Mouse (Mus musculus) embryonic facial prominence, embryonic 15.5 days (tissue): ENCODE data around the gene Gm5737. TPM values are rescaled to one million over a fixed set of nuclear protein-coding genes. Genes with fewer than 3 reads are reported as not detected.
A peak's percentile ranks its signal among the peaks of the same experiment; 100 is the strongest.

ENCODE experiments used
- ATAC-seq: fragments of 200-750 bp; cut with Nextera tagmentation; 2 replicates; pipeline ENCODE4 v1.8.0; 2017; ENCODE audit warnings: low read depth, moderate TSS enrichment; ENCODE audit not compliant: insufficient number of reproducible peaks, low FRiP score, low TSS enrichment
- H3K27ac ChIP-seq: fragments of 300-500 bp; sonication (generic); replicated peaks from 2 replicates; pipeline ENCODE4 v1.5.1; 2015; ENCODE audit warnings: mild to moderate bottlenecking, inconsistent platforms
- H3K27me3 ChIP-seq: fragments of 300-500 bp; sonication (generic); 2 replicates; pipeline ENCODE4 v1.6.1; 2015; ENCODE audit warnings: inconsistent platforms
- H3K36me3 ChIP-seq: fragments of 300-500 bp; sonication (generic); 2 replicates; pipeline ENCODE4 v1.6.1; 2015; ENCODE audit warnings: mild to moderate bottlenecking, inconsistent platforms
- H3K4me1 ChIP-seq: fragments of 300-500 bp; sonication (generic); 2 replicates; pipeline ENCODE4 v1.6.1; 2015; ENCODE audit warnings: inconsistent platforms
- H3K4me2 ChIP-seq: fragments of 300-500 bp; sonication (generic); replicated peaks from 2 replicates; pipeline ENCODE4 v1.6.1; 2015; ENCODE audit warnings: mild to moderate bottlenecking, inconsistent platforms
- H3K4me3 ChIP-seq: fragments of 300-500 bp; sonication (generic); replicated peaks from 2 replicates; pipeline ENCODE4 v1.5.1; 2015; ENCODE audit warnings: mild to moderate bottlenecking, inconsistent platforms
- H3K9ac ChIP-seq: fragments of 300-500 bp; sonication (generic); 2 replicates; pipeline ENCODE4 v1.6.1; 2015; ENCODE audit warnings: inconsistent platforms
- H3K9me3 ChIP-seq: fragments of 300-500 bp; sonication (generic); replicated peaks from 2 replicates; pipeline ENCODE4 v1.6.1; 2016; ENCODE audit warnings: inconsistent platforms
- WGBS: fragments of 180-500 bp; shearing (Covaris S2); methylation state at CpG from one replicate; pipeline ENCODE4 v1.1.7; 2015; 5-methylcytosine and 5-hydroxymethylcytosine counted together
- polyA plus RNA-seq: library from polyadenylated mRNA; unstranded; fragments of >200 nt; fragmentation: Nextera tagmentation; extraction: Ambion mirVana; gene quantifications from 2 replicates; pipeline ENCODE4 v1.2.1, GENCODE M21; 2015

The Gm5737 gene
- polyA plus RNA-seq, 1 experiment from 2014 or later: not detected

- ATAC-seq: no peak
- H3K4me1 ChIP-seq: peaks cover 13% of the 10 kb centered on the region; the same call in 1 of the 2 replicates
- H3K4me2 ChIP-seq: no peak overlapping the region
- H3K9me3 ChIP-seq: no peaks in the 10 kb centered on the region
- H3K4me3 ChIP-seq: no peak overlapping the region
- no peaks in the 10 kb centered on the region for H3K36me3 ChIP-seq
- WGBS: 19% methylated on average over 3 of the region's 3 CpGs
- H3K27ac ChIP-seq: no peak overlapping the region
- peaks cover 7% of the 10 kb centered on the region; the same call in 1 of the 2 replicates for H3K27me3 ChIP-seq
- no peak overlapping the region for H3K9ac ChIP-seq
Observed at GRCm38 (mm10) chr7:120826408-120826807, 14.2 kb downstream of the Gm5737 start.

DNA sequence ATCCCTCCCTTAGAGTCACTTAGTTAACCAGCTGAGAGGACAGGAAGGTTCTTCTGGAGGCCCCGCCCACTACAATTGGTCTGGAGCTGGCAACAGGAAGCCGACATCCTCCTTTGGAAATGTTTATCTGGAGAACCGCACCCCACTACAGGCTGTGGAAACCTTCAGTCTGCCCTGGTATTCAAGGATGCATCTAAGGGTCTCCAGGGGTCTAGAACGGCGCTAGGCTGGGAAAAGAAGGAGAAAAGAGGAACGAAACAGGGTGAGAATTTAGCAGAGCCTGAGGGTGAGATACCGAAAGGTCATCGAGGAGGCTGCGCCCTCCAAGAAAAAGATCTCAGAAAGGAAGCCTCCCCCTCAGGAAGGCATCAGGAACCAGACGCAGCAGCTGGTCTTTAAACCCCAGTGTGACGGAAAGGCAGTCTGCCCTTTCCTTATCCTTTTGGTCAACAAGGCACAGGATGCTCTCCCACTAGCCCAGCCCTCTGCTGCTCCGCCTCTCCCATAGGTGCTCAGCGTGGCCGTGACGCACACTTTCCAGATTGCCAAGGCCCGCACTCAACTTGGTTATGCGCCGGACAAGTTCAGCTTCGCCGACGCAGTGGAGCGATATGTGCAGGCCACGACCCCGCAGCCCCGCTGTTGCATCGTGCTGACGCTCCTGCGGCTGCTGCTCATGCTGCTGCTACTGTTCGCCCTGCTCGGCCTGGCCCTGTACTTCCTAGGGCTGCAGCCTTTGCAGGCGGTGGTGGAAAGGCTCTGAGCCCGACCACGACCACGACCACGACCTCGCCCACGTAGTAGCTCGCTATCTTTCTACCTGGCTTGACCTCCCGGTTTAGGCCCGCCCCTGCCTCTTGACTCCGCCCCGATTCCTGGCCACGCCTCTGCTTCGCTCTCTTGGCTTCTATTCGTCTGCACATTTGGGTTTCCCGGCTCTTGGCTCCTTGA lies 18.5 kb downstream of the Gm5737 start:
- H3K27ac ChIP-seq: peak overlapping the region; percentile 69
- H3K4me3 ChIP-seq: peak overlapping the region; percentile 60
- peaks cover 21% of the 10 kb centered on the region; the same call in 1 of the 2 replicates for H3K4me1 ChIP-seq
- 1% methylated on average over 46 of the region's 46 CpGs for WGBS
- no peaks in the 10 kb centered on the region for H3K9me3 ChIP-seq
- peaks cover 7% of the 10 kb centered on the region; the same call in 1 of the 2 replicates for H3K27me3 ChIP-seq
- H3K4me2 ChIP-seq: peak overlapping the region; percentile 95
- ATAC-seq: peak; percentile 40; the same call in 1 of the 2 replicates
- H3K36me3 ChIP-seq: no peaks in the 10 kb centered on the region
- peak overlapping the region; percentile 37 for H3K9ac ChIP-seq

GRCm38 (mm10) chr7:120834426-120834825 lies 22.3 kb downstream of the Gm5737 start:
- WGBS: 39% methylated on average over 6 of the region's 6 CpGs
- ATAC-seq: no peak
- H3K9me3 ChIP-seq: no peaks in the 10 kb centered on the region
- H3K36me3 ChIP-seq: no peaks in the 10 kb centered on the region
- peak overlapping the region; percentile 70 for H3K4me3 ChIP-seq
- H3K4me2 ChIP-seq: peak overlapping the region; percentile 57
- 0 out of 2 replicates have a peak overlapping the region, but pooled peaks have one; percentile 2 for H3K9ac ChIP-seq
- peaks cover 7% of the 10 kb centered on the region; the same call in 1 of the 2 replicates for H3K27me3 ChIP-seq
- H3K27ac ChIP-seq: peak overlapping the region; percentile 76; the same call in 1 of the 2 replicates
- peaks cover 31% of the 10 kb centered on the region for H3K4me1 ChIP-seq

GRCm38 (mm10) chr7:120834863-120835372 lies 22.8 kb downstream of the Gm5737 start:
- Histone ChIP-seq H3K36me3 (no peaks in the 10 kb centered on the region), H3K27me3 (peaks cover 5% of the 10 kb centered on the region; the same call in 1 of the 2 replicates), H3K27ac (peak overlapping the region; percentile 76), H3K4me3 (peak overlapping the region; percentile 70), H3K4me2 (peak overlapping the region; percentile 57), H3K4me1 (peaks cover 30% of the 10 kb centered on the region), H3K9ac (0 out of 2 replicates have a peak overlapping the region, but pooled peaks have one; percentile 10), H3K9me3 (no peaks in the 10 kb centered on the region)
- 4% methylated on average over 14 of the region's 14 CpGs for WGBS
- peak; percentile 84 for ATAC-seq

DNA sequence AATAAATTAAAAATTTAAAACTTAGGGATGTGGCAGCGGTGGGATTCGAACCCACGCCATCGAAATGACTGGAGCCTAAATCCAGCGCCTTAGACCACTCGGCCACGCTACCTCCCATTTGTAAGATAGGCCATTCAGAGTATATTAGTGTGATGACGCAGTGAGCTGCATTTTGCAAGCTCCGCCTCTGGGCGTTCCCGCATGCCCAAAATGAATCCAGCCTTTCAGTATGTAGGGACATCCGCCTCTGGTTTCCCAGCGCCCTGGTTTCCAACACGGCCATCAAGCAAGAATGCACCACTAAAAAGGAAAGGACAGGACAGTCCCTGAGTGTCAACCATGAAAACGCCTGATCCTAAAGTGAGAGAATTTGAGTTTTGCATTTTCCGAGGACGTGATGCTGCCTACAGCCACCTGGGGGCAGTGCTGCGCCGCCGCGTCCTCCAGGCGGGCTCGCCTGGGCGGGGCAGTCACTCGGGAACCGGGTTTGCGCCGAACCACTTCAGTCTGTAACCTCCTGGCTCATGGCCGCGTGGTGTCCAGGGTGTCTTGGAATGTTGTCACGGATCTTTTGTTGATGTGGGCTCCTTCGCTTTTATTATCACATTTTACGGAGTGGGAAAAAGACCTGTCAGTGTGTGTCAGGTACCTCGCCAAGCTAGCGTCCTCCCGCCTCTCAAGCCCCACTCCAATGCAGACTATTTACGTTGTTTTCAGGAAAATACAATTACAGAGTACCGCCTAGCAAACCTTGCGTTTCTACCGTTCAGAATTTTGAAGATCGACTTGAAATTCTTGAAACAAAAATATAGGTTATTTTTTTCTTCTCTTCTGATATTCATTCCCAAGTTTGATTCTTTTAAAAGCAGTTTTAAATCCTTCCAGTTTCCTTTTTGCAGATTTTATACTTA lies 23.5 kb downstream of the Gm5737 start:
- Histone ChIP-seq H3K4me3 (peak overlapping the region; percentile 70), H3K27me3 (no peaks in the 10 kb centered on the region; the same call in 1 of the 2 replicates), H3K9ac (peak overlapping the region; percentile 44), H3K27ac (peak overlapping the region; percentile 84), H3K4me1 (peaks cover 22% of the 10 kb centered on the region), H3K9me3 (no peaks in the 10 kb centered on the region), H3K36me3 (no peaks in the 10 kb centered on the region), H3K4me2 (peak overlapping the region; percentile 57)
- WGBS: under 1% methylated on average over 41 of the region's 41 CpGs
- peak; percentile 90 for ATAC-seq

DNA sequence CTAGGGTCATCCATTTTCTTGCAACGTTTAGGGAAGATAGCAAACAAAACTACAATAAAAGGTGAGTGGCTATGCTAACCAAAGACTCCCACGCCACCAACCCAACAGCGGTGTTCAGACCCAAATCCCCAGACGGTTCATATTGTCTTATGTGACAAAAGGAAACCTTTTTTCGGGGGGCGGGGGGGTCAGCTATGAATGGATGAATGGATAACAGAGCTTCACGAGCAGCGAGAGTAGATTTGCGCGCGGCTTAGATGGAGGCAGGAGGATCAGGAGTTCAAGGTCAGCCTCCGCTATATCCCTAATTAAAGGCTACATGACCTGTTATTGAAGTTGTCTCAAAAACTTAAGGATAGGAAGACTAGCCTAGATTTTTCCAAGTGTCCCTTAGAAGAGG lies 24.2 kb downstream of the Gm5737 start:
- Histone ChIP-seq H3K9me3 (no peaks in the 10 kb centered on the region), H3K27me3 (no peaks in the 10 kb centered on the region; the same call in 1 of the 2 replicates), H3K9ac (no peak overlapping the region), H3K4me1 (peaks cover 18% of the 10 kb centered on the region), H3K27ac (0 out of 2 replicates have a peak overlapping the region, but pooled peaks have one; percentile 44), H3K4me2 (peak overlapping the region; percentile 57), H3K36me3 (no peaks in the 10 kb centered on the region), H3K4me3 (peak overlapping the region; percentile 70)
- ATAC-seq: no peak
- 4% methylated on average over 12 of the region's 12 CpGs for WGBS

DNA sequence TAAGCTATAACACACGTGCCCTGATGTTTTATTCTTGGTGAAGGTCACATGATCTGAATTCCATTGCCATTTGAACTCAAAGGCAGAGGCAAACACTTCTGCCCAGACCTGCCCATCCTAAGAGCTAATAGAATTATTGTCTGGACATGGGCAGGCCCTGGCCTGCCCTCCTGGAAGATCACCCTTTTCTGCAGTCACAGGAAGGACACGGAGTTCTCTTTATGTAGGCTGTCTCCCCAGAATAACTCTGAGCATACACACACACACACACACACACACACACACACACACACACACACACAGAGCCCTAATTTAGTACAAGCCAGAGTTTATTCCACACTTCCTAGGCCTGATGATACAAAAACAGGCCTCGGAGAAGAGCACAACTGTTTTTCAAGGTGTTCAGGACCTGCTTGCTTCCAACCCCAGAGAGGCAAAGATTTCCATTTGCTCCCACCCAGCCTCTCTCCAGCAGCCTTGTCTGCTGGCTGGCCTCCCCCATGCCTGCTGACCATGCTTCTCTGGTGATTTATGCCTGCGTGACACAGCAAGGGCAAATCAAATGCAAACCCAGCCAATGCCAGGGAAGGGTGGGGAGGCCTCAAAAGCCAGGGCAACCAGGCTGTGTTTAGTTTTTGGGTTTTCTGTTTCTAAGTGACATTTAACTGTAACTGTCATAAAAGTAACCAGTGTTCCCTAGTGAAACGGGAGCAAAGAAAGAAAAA lies 26.4 kb downstream of the Gm5737 start:
- Histone ChIP-seq H3K4me2 (no peak overlapping the region), H3K9ac (no peak overlapping the region), H3K27ac (no peak overlapping the region), H3K9me3 (no peaks in the 10 kb centered on the region), H3K4me3 (no peak overlapping the region), H3K4me1 (peaks cover 21% of the 10 kb centered on the region; the same call in 1 of the 2 replicates), H3K36me3 (no peaks in the 10 kb centered on the region), H3K27me3 (no peaks in the 10 kb centered on the region)
- no peak for ATAC-seq
- 57% methylated on average over 5 of the region's 5 CpGs for WGBS

- 60% methylated on average over 2 of the region's 2 CpGs for WGBS
- H3K9ac ChIP-seq: no peak overlapping the region
- H3K9me3 ChIP-seq: no peaks in the 10 kb centered on the region
Observed at GRCm38 (mm10) chr7:120839786-120840185, 27.6 kb downstream of the Gm5737 start.

GRCm38 (mm10) chr7:120842345-120843036 lies 30.3 kb downstream of the Gm5737 start, which contains the start of gene Eef2k:
Gene Eef2k, plus strand, starts transcription at chr7:120842831.
- Histone ChIP-seq H3K27ac (peak within 1 kb of the TSS; percentile 99), H3K9me3 (no peaks in the 10 kb centered on the region), H3K36me3 (0 out of 2 replicates have a peak, but pooled peaks cover 3% of the 10 kb centered on the region), H3K4me1 (peaks cover 30% of the 10 kb centered on the region), H3K9ac (peak within 1 kb of the TSS; percentile 84), H3K4me2 (peak within 1 kb of the TSS; percentile 75), H3K27me3 (no peaks in the 10 kb centered on the region), H3K4me3 (peak within 1 kb of the TSS; percentile 84)
- peak; percentile 95 for ATAC-seq
- 3% methylated on average over 35 of the region's 35 CpGs for WGBS

More at GRCm38 (mm10) chr7:120839786-120840185, 27.6 kb downstream of the Gm5737 start:
- Histone ChIP-seq H3K36me3 (no peaks in the 10 kb centered on the region), H3K27me3 (no peaks in the 10 kb centered on the region), H3K4me3 (no peak overlapping the region), H3K4me1 (peaks cover 27% of the 10 kb centered on the region), H3K4me2 (no peak overlapping the region), H3K27ac (no peak overlapping the region)
- ATAC-seq: no peak
